Mouse (Mus musculus) hindbrain, embryonic 14.5 days (tissue): ENCODE data around the gene B230219D22Rik. TPM values are rescaled to one million over a fixed set of nuclear protein-coding genes. Genes with fewer than 3 reads are reported as not detected.

ENCODE experiments used
- ATAC-seq: fragments of 200-750 bp; cut with Nextera tagmentation; 2 replicates; pipeline ENCODE4 v1.8.0; 2017; ENCODE audit warnings: moderate number of reproducible peaks, mild to moderate bottlenecking, moderate TSS enrichment, moderate library complexity; ENCODE audit not compliant: low FRiP score
- DNase-seq: peaks from one replicate; pipeline ENCODE4 v3.0.0-alpha.2; 2015; ENCODE audit warnings: low spot score
- H3K27ac ChIP-seq: fragments of 300-500 bp; sonication (generic); 2 replicates; pipeline ENCODE4 v1.5.1; 2014; ENCODE audit warnings: mild to moderate bottlenecking, moderate library complexity
- H3K27me3 ChIP-seq: fragments of 300-500 bp; sonication (generic); 2 replicates; pipeline ENCODE4 v1.6.1; 2014; ENCODE audit warnings: mild to moderate bottlenecking, low read length, mixed read lengths; ENCODE audit not compliant: control insufficient read depth, insufficient read depth
- H3K36me3 ChIP-seq: fragments of 300-500 bp; sonication (generic); replicated peaks from 2 replicates; pipeline ENCODE4 v1.6.1; 2014; ENCODE audit not compliant: control insufficient read depth, insufficient read depth
- H3K4me1 ChIP-seq: fragments of 300-500 bp; sonication (generic); replicated peaks from 2 replicates; pipeline ENCODE4 v1.6.1; 2014; ENCODE audit warnings: antibody characterized with exemption, low read length, mixed read lengths; ENCODE audit not compliant: control insufficient read depth, insufficient read depth
- H3K4me2 ChIP-seq: fragments of 300-500 bp; sonication (generic); replicated peaks from 2 replicates; pipeline ENCODE4 v1.6.1; 2014; ENCODE audit warnings: mild to moderate bottlenecking, moderate library complexity
- H3K4me3 ChIP-seq: fragments of 300-500 bp; sonication (generic); replicated peaks from 2 replicates; pipeline ENCODE4 v1.5.1; 2014; ENCODE audit warnings: mild to moderate bottlenecking, low read length
- H3K9ac ChIP-seq: fragments of 300-500 bp; sonication (generic); 2 replicates; pipeline ENCODE4 v1.6.1; 2014
- H3K9me3 ChIP-seq: fragments of 300-500 bp; sonication (generic); 2 replicates; pipeline ENCODE4 v1.6.1; 2016; ENCODE audit warnings: low read length; ENCODE audit not compliant: control insufficient read depth
- WGBS: fragments of 180-500 bp; shearing (Covaris S2); extraction: QIAGEN DNeasy Blood & Tissue Kit; methylation state at CpG from one replicate; pipeline ENCODE4 v1.1.7; 2014; 5-methylcytosine and 5-hydroxymethylcytosine counted together
- polyA plus RNA-seq: library from polyadenylated mRNA; unstranded; fragments of >200 nt; fragmentation: Nextera tagmentation; extraction: Ambion mirVana; gene quantifications from 2 replicates; pipeline ENCODE4 v1.2.1, GENCODE M21; 2014

The B230219D22Rik gene
- polyA plus RNA-seq, 1 experiment from 2014 or later = 96.0 TPM

- H3K4me3 ChIP-seq = peak overlapping the region; percentile 76
- 83% methylated on average over 7 of the region's 7 CpGs for WGBS
- H3K27ac ChIP-seq = no peak overlapping the region
- peak overlapping the region; percentile 51 for H3K4me2 ChIP-seq
- H3K36me3 ChIP-seq = peaks cover 30% of the 10 kb centered on the region
- no peaks in the 10 kb centered on the region for H3K27me3 ChIP-seq
- H3K4me1 ChIP-seq = peaks cover 15% of the 10 kb centered on the region; the same call in 1 of the 2 replicates
- DNase-seq = no peak
- peak overlapping the region; percentile 93 for H3K9ac ChIP-seq
- no peaks in the 10 kb centered on the region for H3K9me3 ChIP-seq
- ATAC-seq = no peak
Observed at GRCm38 (mm10) chr13:55715908-55716510, 23.1 kb downstream of the B230219D22Rik start.

- Histone ChIP-seq H3K4me1 (0 out of 2 replicates have a peak, but pooled peaks cover under 1% of the 10 kb centered on the region), H3K36me3 (peaks cover 74% of the 10 kb centered on the region), H3K4me3 (no peak overlapping the region), H3K4me2 (no peak overlapping the region), H3K27ac (no peak overlapping the region), H3K27me3 (no peaks in the 10 kb centered on the region), H3K9me3 (no peaks in the 10 kb centered on the region), H3K9ac (no peak overlapping the region)
- ATAC-seq (no peak), DNase-seq (no peak)
- WGBS = 65% methylated on average over 8 of the region's 8 CpGs
Observed at GRCm38 (mm10) chr13:55721516-55721915, 28.6 kb downstream of the B230219D22Rik start.

GRCm38 (mm10) chr13:55721995-55722394 is 29.1 kb downstream of the B230219D22Rik start:
- no peaks in the 10 kb centered on the region for H3K9me3 ChIP-seq
- 95% methylated on average over 2 of the region's 2 CpGs for WGBS
- peaks cover 74% of the 10 kb centered on the region for H3K36me3 ChIP-seq
- no peak overlapping the region for H3K27ac ChIP-seq
- no peak for ATAC-seq
- no peaks in the 10 kb centered on the region for H3K27me3 ChIP-seq
- H3K4me3 ChIP-seq = no peak overlapping the region
- H3K4me1 ChIP-seq = no peaks in the 10 kb centered on the region
- H3K9ac ChIP-seq = no peak overlapping the region
- no peak for DNase-seq
- no peak overlapping the region for H3K4me2 ChIP-seq

- peak overlapping the region; percentile 94 for H3K27ac ChIP-seq
- WGBS = 7% methylated on average over 4 of the region's 4 CpGs
- H3K4me3 ChIP-seq = peak overlapping the region; percentile 47
- no peaks in the 10 kb centered on the region for H3K9me3 ChIP-seq
- no peak for DNase-seq
- H3K27me3 ChIP-seq = no peaks in the 10 kb centered on the region
- peak overlapping the region; percentile 59 for H3K4me2 ChIP-seq
- no peak for ATAC-seq
- peaks cover 40% of the 10 kb centered on the region for H3K36me3 ChIP-seq
- peak overlapping the region; percentile 77 for H3K9ac ChIP-seq
- no peaks in the 10 kb centered on the region for H3K4me1 ChIP-seq
Observed at GRCm38 (mm10) chr13:55726598-55727119, 33.7 kb downstream of the B230219D22Rik start.

- H3K4me1 ChIP-seq = no peaks in the 10 kb centered on the region
- H3K36me3 ChIP-seq = peaks cover 35% of the 10 kb centered on the region
- under 1% methylated on average over 70 of the region's 73 CpGs for WGBS
- no peaks in the 10 kb centered on the region for H3K9me3 ChIP-seq
- DNase-seq (peak; percentile 76), ATAC-seq (peak; percentile 88)
- H3K27me3 ChIP-seq = no peaks in the 10 kb centered on the region
- peak within 1 kb of the TSS; percentile 94 for H3K27ac ChIP-seq
- H3K9ac ChIP-seq = peak within 1 kb of the TSS; percentile 77
- H3K4me3 ChIP-seq = peak within 1 kb of the TSS; percentile 47
- H3K4me2 ChIP-seq = peak within 1 kb of the TSS; percentile 59
Observed at GRCm38 (mm10) chr13:55727120-55727838, 34.4 kb downstream of the B230219D22Rik start, which contains the start of gene Pcbd2. Gene Pcbd2, plus strand, starts transcription at chr13:55727368.

GRCm38 (mm10) chr13:55727839-55728238 is 34.9 kb downstream of the B230219D22Rik start:
- Histone ChIP-seq H3K27me3 (no peaks in the 10 kb centered on the region), H3K27ac (peak overlapping the region; percentile 94), H3K9ac (peak overlapping the region; percentile 77), H3K4me2 (peak overlapping the region; percentile 59), H3K9me3 (no peaks in the 10 kb centered on the region), H3K4me1 (no peaks in the 10 kb centered on the region), H3K4me3 (peak overlapping the region; percentile 47), H3K36me3 (peaks cover 35% of the 10 kb centered on the region)
- 4% methylated on average over 19 of the region's 19 CpGs for WGBS
- DNase-seq = peak; percentile 79
- peak; percentile 67 for ATAC-seq

- H3K9ac ChIP-seq = no peak overlapping the region
- 88% methylated on average over 7 of the region's 7 CpGs for WGBS
- H3K4me3 ChIP-seq = no peak overlapping the region
- no peak overlapping the region for H3K27ac ChIP-seq
- H3K4me2 ChIP-seq = no peak overlapping the region
- ATAC-seq (no peak), DNase-seq (no peak)
- H3K9me3 ChIP-seq = no peaks in the 10 kb centered on the region
- no peaks in the 10 kb centered on the region for H3K4me1 ChIP-seq
- H3K27me3 ChIP-seq = no peaks in the 10 kb centered on the region
- peaks cover 8% of the 10 kb centered on the region for H3K36me3 ChIP-seq
Observed at GRCm38 (mm10) chr13:55730716-55731115, 37.8 kb downstream of the B230219D22Rik start.

GRCm38 (mm10) chr13:55732121-55732520 is 39.2 kb downstream of the B230219D22Rik start:
- ATAC-seq (no peak), DNase-seq (no peak)
- Histone ChIP-seq H3K36me3 (no peaks in the 10 kb centered on the region), H3K4me3 (no peak overlapping the region), H3K9me3 (no peaks in the 10 kb centered on the region), H3K4me2 (no peak overlapping the region), H3K27me3 (no peaks in the 10 kb centered on the region), H3K9ac (no peak overlapping the region), H3K27ac (no peak overlapping the region), H3K4me1 (no peaks in the 10 kb centered on the region)
- 84% methylated on average over 2 of the region's 2 CpGs for WGBS

- H3K4me1 ChIP-seq = no peaks in the 10 kb centered on the region
- H3K27me3 ChIP-seq = no peaks in the 10 kb centered on the region
- no peak overlapping the region for H3K4me3 ChIP-seq
- H3K4me2 ChIP-seq = no peak overlapping the region
- H3K9me3 ChIP-seq = no peaks in the 10 kb centered on the region
- no peak overlapping the region for H3K9ac ChIP-seq
- no peaks in the 10 kb centered on the region for H3K36me3 ChIP-seq
- DNase-seq (no peak), ATAC-seq (no peak)
- no peak overlapping the region for H3K27ac ChIP-seq
- 87% methylated on average over 22 of the region's 22 CpGs for WGBS
Observed at GRCm38 (mm10) chr13:55733628-55734502, 40.9 kb downstream of the B230219D22Rik start.
